Mouse (Mus musculus) left cerebral cortex, postnatal 25 days (tissue): ENCODE measurements at regions not wholly inside any gene's neighbourhood (a gene's known extent, or its start where the extent isn't known, plus 50 kb on each side); places are given as distances from the start of the nearest gene placed in this dataset.

Experiments used
- DNase-seq, 2 experiments: peaks; one replicate each; pipeline ENCODE4 v3.0.0; 2022; ENCODE audit warnings: low spot score in 2 of 2, mixed read lengths in 1 of 2
- intact Hi-C: fragments of 180-260 bp; cut with DNase I; formaldehyde crosslinking; loops from one replicate; pipeline ENCODE4 v1.15.1; 2025

DNA sequence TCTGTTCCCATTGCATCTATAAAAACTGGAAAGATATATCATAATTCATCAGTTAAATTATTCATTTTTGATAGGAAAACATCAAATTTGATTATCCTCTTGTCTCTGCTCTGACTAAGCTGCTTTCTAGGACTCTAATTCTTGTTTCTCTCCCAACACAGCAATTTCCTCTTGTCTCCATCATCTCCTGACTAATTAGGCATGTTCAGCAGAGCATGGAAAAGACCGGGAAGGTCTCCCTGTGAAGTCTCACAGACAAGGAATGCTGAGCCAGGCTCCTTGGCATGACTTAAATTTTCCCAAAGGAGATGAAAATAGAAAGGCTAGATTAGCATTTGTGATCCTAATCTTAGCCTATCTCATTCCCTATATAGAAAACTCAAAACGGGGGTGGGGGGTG, 192.3 kb downstream of the Chrna7 start:
- DNase-seq: peak in 1 of 2 experiments; percentile 24
- intact Hi-C loops: no loop called here

DNA sequence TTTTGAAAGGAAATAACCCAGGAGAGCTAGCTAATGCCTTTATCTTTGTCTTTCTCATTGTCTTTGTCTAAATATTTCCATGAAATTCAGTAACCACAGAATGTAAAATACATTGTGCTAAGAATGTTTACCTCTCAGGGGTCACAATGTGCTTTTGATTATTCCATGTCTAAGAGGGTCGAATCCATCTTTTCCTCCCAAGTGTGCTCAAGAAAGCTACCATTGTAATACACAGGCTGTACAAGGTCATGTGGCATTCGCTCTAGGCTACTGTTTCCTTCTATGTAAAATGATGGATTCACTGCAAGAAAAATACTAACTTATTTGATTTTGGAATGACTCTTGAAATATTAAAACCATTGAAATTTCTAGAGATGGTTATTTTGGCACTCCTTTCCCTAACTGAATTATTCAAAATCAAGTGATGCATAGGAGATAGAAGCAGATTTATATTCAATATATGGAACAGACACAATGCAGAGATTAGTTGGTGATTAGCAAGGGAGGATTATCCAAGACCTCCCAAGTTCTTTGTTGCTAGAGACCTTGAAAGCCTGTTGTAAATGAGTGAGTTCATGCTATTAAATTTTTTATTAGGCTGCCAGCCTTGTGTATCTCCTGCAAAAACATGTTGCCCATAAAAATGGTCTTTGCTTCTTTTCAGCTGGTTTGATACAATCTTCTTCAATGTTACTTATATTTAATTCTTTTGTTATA, 193.4 kb downstream of the Chrna7 start:
- no peak for DNase-seq
- intact Hi-C loops: no loop called here

DNA sequence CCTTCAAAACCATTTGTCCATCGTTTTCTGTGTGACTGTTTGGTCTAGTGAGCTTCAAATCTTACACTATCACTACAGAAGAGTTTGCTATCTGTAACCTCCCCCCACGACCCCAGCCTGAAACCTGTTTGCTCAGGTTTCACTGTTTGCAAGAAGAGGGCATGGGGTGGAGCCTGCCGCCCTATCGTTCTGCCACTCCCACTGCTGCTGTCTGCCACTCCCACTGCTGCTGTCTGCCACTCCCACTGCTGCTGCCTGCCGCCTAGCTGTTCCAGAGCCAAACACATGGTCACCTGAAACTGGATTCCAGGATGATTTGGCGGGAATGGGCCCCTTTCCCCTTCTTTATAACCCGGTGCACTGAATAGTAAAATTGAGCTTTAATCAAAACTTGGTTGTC, 157.6 kb upstream of the A26c2 start:
- DNase-seq: no peak
- intact Hi-C loops: no loop called here
